Mouse (Mus musculus) neural tube, embryonic 13.5 days (tissue): ENCODE data around the gene Drc1. TPM values are rescaled to one million over a fixed set of nuclear protein-coding genes. Genes with fewer than 3 reads are reported as not detected.
A peak's percentile ranks its signal among the peaks of the same experiment; 100 is the strongest.

Source experiments
- ATAC-seq: fragments of 200-750 bp; cut with Nextera tagmentation; 2 replicates; pipeline ENCODE4 v1.8.0; 2017; ENCODE audit warnings: low read depth, mild to moderate bottlenecking, moderate TSS enrichment, moderate library complexity
- H3K27ac ChIP-seq: fragments of 300-500 bp; sonication (generic); replicated peaks from 2 replicates; pipeline ENCODE4 v1.5.1; 2015; ENCODE audit warnings: moderate library complexity, mild to moderate bottlenecking, inconsistent platforms
- H3K27me3 ChIP-seq: fragments of 300-500 bp; sonication (generic); 2 replicates; pipeline ENCODE4 v1.6.1; 2015; ENCODE audit warnings: mild to moderate bottlenecking, inconsistent platforms
- H3K36me3 ChIP-seq: fragments of 300-500 bp; sonication (generic); 2 replicates; pipeline ENCODE4 v1.6.1; 2015; ENCODE audit warnings: mild to moderate bottlenecking, inconsistent platforms
- H3K4me1 ChIP-seq: fragments of 300-500 bp; sonication (generic); replicated peaks from 2 replicates; pipeline ENCODE4 v1.6.1; 2015; ENCODE audit warnings: inconsistent platforms
- H3K4me2 ChIP-seq: fragments of 300-500 bp; sonication (generic); 2 replicates; pipeline ENCODE4 v1.6.1; 2015; ENCODE audit warnings: inconsistent platforms, mild to moderate bottlenecking, moderate library complexity
- H3K4me3 ChIP-seq: fragments of 300-500 bp; sonication (generic); 2 replicates; pipeline ENCODE4 v1.5.1; 2015; ENCODE audit warnings: mild to moderate bottlenecking, inconsistent platforms
- H3K9ac ChIP-seq: fragments of 300-500 bp; sonication (generic); 2 replicates; pipeline ENCODE4 v1.6.1; 2015; ENCODE audit warnings: moderate library complexity, mild to moderate bottlenecking, inconsistent platforms
- H3K9me3 ChIP-seq: fragments of 300-500 bp; sonication (generic); 2 replicates; pipeline ENCODE4 v1.6.1; 2016; ENCODE audit warnings: inconsistent platforms
- WGBS: fragments of 180-500 bp; shearing (Covaris S2); methylation state at CpG from one replicate; pipeline ENCODE4 v1.1.7; 2015; 5-methylcytosine and 5-hydroxymethylcytosine counted together
- polyA plus RNA-seq: library from polyadenylated mRNA; unstranded; fragments of >200 nt; fragmentation: Nextera tagmentation; extraction: Ambion mirVana; gene quantifications from 2 replicates; pipeline ENCODE4 v1.2.1, GENCODE M21; 2015

Gene Drc1
- 2.6 and 2.7 TPM in 2 replicates for polyA plus RNA-seq

DNA sequence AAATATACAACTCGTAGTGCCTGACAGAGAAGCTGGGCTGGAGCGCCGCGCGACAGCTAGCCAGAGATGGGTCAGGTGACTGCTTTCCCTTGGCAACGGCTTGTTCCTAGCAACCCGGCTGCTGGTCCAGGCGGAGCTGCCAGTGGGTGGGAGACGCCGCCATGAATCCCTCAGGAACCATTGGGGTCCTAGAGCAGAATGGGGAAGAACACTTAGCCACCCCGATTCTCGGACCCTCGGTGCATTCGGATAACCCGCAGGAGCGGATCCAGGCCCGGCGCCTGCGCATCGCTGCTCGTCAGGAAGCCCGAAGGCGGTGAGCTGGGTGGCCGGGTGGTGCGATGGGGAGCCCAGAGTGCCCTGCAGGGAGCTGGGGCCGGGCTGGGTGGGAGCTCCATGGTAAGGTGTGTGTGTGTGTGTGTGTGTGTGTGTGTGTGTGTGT lies at the start of gene Drc1:
Gene Drc1, plus strand, starts transcription at position 98 of the 442 bp plus-strand sequence.
- Histone ChIP-seq H3K36me3 (no peaks in the 10 kb centered on the region), H3K4me3 (peak within 1 kb of the TSS; percentile 49), H3K27me3 (no peaks in the 10 kb centered on the region), H3K4me1 (peaks cover 9% of the 10 kb centered on the region; the same call in 1 of the 2 replicates), H3K4me2 (peak within 1 kb of the TSS; percentile 65), H3K9ac (peak within 1 kb of the TSS; percentile 68), H3K9me3 (peaks cover 12% of the 10 kb centered on the region; the same call in 1 of the 2 replicates), H3K27ac (no peak within 1 kb of the TSS)
- peak; percentile 89 for ATAC-seq
- 2% methylated on average over 26 of the region's 26 CpGs for WGBS

DNA sequence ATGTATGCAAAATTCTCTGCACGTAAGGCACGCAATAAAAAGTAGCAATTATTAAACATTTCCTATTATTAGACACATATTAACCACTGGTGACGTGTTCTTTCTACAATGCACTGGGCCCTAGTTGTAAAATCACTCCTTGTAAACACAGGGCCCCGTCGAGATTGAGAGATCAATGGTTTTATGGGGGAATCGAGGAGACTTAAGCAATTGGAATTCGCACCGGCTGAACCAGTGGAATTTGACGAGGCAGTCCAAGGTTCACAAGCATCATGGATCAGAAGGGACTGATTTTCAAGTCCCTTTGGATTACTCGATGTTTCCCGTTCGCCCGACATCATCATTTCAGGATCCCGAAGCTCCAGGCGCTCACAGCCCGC lies 49.3 kb upstream of the Drc1 start:
- H3K4me1 ChIP-seq: peaks cover 37% of the 10 kb centered on the region
- H3K9me3 ChIP-seq: no peaks in the 10 kb centered on the region
- H3K27me3 ChIP-seq: no peaks in the 10 kb centered on the region
- no peak for ATAC-seq
- H3K36me3 ChIP-seq: peaks cover 6% of the 10 kb centered on the region; the same call in 1 of the 2 replicates
- H3K4me3 ChIP-seq: peak overlapping the region; percentile 87
- H3K9ac ChIP-seq: peak overlapping the region; percentile 80
- H3K4me2 ChIP-seq: peak overlapping the region; percentile 79
- peak overlapping the region; percentile 87 for H3K27ac ChIP-seq
- 38% methylated on average over 16 of the region's 16 CpGs for WGBS

DNA sequence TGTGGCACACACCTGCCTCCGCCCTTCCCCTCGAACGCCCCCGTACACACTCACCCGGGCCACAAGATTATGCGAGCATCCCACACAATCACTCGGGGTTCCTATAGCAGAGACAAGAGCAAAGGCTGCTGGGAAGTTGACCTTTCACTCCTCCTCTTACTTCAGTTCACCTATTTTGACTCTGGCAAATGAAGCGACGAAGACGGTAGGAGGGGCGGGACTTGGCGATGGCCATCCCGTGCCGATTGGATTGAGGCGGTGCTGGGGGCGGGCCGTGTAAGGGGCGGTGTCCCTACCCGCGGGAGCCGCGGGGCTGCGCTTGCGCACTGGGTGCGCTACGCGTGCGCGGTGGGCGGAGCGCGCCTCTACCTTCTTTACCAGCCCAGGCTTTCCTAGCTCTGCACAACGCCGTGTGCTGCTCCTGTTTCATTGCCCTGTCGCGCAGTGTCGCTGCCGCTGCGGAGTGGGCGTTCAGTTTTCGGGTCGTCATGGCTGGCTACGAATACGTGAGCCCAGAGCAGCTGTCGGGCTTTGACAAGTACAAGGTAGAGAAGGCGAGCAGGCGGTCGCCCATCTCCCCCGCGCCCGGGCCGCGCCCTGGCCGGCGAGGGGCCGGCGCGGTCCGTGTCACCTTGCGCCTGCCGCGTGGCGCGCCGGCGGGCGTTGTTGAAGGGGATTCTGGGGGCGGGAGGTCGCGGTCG lies 48.8 kb upstream of the Drc1 start, which contains the start of gene Selenoi:
Gene Selenoi, plus strand, starts transcription at position 311 of the 701 bp plus-strand sequence.
- Histone ChIP-seq H3K4me3 (peak within 1 kb of the TSS; percentile 87), H3K27me3 (no peaks in the 10 kb centered on the region), H3K9ac (peak within 1 kb of the TSS; percentile 88), H3K27ac (peak within 1 kb of the TSS; percentile 94), H3K4me1 (peaks cover 37% of the 10 kb centered on the region), H3K9me3 (no peaks in the 10 kb centered on the region), H3K4me2 (peak within 1 kb of the TSS; percentile 79), H3K36me3 (peaks cover 6% of the 10 kb centered on the region; the same call in 1 of the 2 replicates)
- ATAC-seq: peak; percentile 100
- 5% methylated on average over 71 of the region's 71 CpGs for WGBS

DNA sequence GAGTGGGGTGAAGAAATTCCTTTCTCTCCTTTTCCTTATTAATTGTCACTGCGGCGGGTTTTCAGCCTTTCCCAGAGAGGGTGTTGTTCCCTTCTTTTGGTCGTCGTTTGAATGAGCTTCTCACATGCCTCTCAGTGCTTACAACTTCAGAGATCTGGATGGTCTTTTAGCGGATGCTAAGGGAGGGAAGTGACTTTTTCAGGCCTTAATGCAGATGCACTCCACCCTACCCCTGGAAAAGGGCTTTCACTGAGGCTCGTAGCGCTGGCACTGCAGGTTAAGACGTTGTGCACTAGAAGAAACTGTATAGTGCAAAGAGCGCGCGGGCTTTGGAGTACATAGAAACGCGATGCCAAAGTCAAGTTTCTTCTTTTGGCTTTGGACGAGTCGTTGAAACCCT lies 48.1 kb upstream of the Drc1 start:
- WGBS: 1% methylated on average over 15 of the region's 15 CpGs
- H3K36me3 ChIP-seq: peaks cover 6% of the 10 kb centered on the region; the same call in 1 of the 2 replicates

DNA sequence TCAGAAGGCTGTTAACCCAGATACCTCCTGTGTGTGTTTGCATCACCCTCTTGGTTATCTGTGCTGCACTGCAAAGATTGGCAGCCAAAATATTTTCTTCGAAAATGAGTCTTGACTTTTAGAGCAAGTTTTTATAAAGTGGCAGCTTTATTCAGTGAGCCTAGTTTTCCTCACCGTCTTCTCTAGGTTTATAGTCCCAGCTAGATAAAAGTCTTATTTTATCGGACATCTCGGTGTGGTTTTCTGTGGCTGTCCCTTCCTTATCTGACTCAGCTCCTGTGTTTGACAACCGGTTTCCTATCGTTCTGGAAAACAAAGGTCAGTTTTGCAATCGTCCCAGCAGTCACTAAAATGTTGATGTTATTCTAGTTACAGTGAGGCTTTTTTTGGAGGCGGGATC lies 47.2 kb upstream of the Drc1 start:
- no peaks in the 10 kb centered on the region for H3K9me3 ChIP-seq
- H3K9ac ChIP-seq: peak overlapping the region; percentile 88
- H3K36me3 ChIP-seq: peaks cover 6% of the 10 kb centered on the region; the same call in 1 of the 2 replicates
- H3K4me2 ChIP-seq: peak overlapping the region; percentile 79
- no peak overlapping the region for H3K27ac ChIP-seq
- H3K4me3 ChIP-seq: peak overlapping the region; percentile 87
- peaks cover 37% of the 10 kb centered on the region for H3K4me1 ChIP-seq
- H3K27me3 ChIP-seq: no peaks in the 10 kb centered on the region
- 66% methylated on average over 8 of the region's 8 CpGs for WGBS
- ATAC-seq: no peak

More for the DNA sequence above, 48.1 kb upstream of the Drc1 start:
- no peaks in the 10 kb centered on the region for H3K9me3 ChIP-seq
- H3K4me3 ChIP-seq: peak overlapping the region; percentile 87
- ATAC-seq: no peak
- peak overlapping the region; percentile 94 for H3K27ac ChIP-seq
- H3K27me3 ChIP-seq: no peaks in the 10 kb centered on the region
- peak overlapping the region; percentile 88 for H3K9ac ChIP-seq
- peak overlapping the region; percentile 79 for H3K4me2 ChIP-seq
- H3K4me1 ChIP-seq: peaks cover 37% of the 10 kb centered on the region

DNA sequence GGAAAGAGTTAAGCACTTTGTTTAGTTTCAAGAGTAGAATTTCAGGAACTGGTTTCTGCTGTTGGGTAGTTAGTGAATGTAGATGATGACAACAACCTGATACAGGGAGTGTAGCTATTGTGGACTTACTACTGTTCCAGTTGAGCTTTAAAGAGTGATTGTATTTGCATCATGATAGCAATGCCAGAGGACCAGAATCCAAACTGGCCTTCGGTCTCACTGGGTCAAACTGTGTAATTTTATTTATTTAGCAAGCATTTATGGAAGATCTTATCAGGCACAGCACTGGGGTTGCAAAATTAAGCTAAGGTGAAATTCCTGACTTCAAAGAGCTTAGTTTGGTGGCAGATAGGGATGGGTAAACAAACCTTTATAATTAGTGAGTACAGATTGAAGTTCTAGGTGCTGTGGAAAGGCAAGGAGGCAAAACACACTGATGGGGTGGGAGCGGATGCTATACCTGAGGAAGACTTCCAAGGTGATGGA lies 45.5 kb upstream of the Drc1 start:
- Histone ChIP-seq H3K27me3 (no peaks in the 10 kb centered on the region), H3K4me3 (no peak overlapping the region), H3K4me2 (no peak overlapping the region), H3K36me3 (no peaks in the 10 kb centered on the region), H3K4me1 (peaks cover 37% of the 10 kb centered on the region), H3K9ac (no peak overlapping the region), H3K9me3 (no peaks in the 10 kb centered on the region), H3K27ac (no peak overlapping the region)
- no peak for ATAC-seq
- 93% methylated on average over 2 of the region's 2 CpGs for WGBS

DNA sequence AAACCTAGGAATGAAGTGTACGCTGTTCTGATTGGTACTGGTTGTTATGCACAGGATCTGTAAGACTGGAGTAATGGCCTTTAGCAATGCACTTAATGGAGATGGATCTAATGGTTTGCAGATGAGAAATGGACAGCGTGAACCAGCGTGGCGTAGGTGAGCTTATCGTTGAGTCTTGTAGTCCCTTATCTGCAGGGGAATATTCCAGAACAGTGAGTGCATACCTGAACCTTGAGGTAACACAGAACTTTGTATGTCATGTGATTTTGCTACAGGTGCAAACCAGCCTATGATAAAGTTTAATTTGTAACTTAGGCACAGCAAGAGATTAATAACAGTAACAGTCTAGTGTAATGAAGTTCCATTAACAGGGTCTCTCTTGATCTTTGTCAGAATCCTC lies 42.7 kb upstream of the Drc1 start:
- WGBS: 94% methylated on average over 5 of the region's 5 CpGs
- no peaks in the 10 kb centered on the region for H3K36me3 ChIP-seq
- H3K9ac ChIP-seq: no peak overlapping the region
- H3K4me2 ChIP-seq: no peak overlapping the region
- H3K27ac ChIP-seq: no peak overlapping the region
- peaks cover 38% of the 10 kb centered on the region for H3K4me1 ChIP-seq
- no peak for ATAC-seq
- no peak overlapping the region for H3K4me3 ChIP-seq
- H3K9me3 ChIP-seq: no peaks in the 10 kb centered on the region
- H3K27me3 ChIP-seq: no peaks in the 10 kb centered on the region

DNA sequence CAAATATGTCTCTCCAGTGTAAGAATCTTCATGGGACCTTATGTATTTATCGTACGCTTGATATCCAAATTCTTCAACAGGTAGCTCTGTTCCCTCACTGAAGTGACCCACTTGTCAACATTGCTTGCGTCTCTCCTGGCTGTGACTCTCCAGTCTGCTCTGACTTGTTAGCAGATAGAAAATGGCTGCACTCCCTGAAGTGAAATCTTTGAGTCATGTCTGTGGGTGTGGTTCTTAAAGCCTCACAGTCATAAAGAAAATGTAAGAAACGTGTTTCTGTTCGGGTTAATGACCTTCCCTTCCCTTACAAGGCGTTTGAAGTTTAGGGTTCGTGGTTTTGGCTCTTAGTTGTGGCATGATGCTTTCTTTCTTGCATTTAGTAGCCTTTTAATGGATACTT lies 40.6 kb upstream of the Drc1 start:
- Histone ChIP-seq H3K27ac (no peak overlapping the region), H3K4me2 (no peak overlapping the region), H3K36me3 (no peaks in the 10 kb centered on the region), H3K9me3 (no peaks in the 10 kb centered on the region), H3K27me3 (no peaks in the 10 kb centered on the region), H3K4me1 (peaks cover 34% of the 10 kb centered on the region), H3K9ac (no peak overlapping the region), H3K4me3 (no peak overlapping the region)
- no peak for ATAC-seq
- WGBS: 89% methylated on average over 7 of the region's 7 CpGs

DNA sequence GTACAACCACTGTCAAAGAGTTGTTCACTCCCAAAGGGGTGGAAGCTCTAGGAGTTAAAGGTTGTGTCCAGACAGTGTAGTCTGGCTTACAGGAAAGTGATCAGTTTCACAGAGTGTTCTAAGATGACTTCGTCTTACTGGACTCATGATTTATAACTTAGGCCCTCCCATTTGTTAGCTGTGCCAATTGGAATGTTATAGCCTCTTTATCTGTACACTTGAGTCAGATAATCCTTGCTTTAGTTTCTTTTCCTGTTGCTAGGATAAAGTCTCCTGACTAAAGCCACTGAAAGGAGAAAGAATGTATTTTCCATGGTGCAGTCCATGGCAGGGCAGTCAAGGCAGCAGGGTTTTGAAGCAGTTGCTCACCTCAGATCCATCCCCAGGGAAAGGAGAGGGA lies 38.8 kb upstream of the Drc1 start:
- Histone ChIP-seq H3K9ac (no peak overlapping the region), H3K4me3 (no peak overlapping the region), H3K27ac (0 out of 2 replicates have a peak overlapping the region, but pooled peaks have one; percentile 33), H3K27me3 (no peaks in the 10 kb centered on the region), H3K9me3 (no peaks in the 10 kb centered on the region), H3K4me1 (peaks cover 27% of the 10 kb centered on the region), H3K4me2 (no peak overlapping the region), H3K36me3 (no peaks in the 10 kb centered on the region)
- ATAC-seq: no peak
- WGBS: 29% methylated on average over 1 of the region's 1 CpGs

DNA sequence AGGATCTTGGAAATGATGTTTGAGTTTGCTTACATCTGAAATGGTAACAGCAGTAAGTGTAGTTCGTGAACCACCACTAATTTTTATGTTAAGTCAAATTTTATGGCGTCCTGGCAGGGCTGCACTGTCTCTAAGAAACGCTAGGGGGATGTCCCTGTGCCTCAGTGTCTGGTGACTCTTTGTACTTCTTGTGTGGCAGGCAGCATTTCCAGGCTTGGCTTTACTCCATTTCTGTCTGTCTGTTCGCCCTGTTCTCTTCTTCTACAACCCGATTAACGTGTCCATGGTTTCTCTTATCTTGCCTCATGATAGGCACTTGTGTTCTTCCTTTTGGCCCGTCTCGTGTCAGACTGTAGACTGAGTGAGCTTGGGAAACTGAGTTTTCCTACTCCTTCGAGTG lies 37.4 kb upstream of the Drc1 start:
- peak; percentile 32; the same call in 1 of the 2 replicates for ATAC-seq
- H3K4me2 ChIP-seq: no peak overlapping the region
- 65% methylated on average over 9 of the region's 9 CpGs for WGBS
- no peaks in the 10 kb centered on the region for H3K27me3 ChIP-seq
- peak overlapping the region; percentile 56; the same call in 1 of the 2 replicates for H3K27ac ChIP-seq
- H3K9me3 ChIP-seq: no peaks in the 10 kb centered on the region
- no peak overlapping the region for H3K4me3 ChIP-seq
- H3K36me3 ChIP-seq: peaks cover 1% of the 10 kb centered on the region; the same call in 1 of the 2 replicates
- no peak overlapping the region for H3K9ac ChIP-seq
- peaks cover 27% of the 10 kb centered on the region for H3K4me1 ChIP-seq

DNA sequence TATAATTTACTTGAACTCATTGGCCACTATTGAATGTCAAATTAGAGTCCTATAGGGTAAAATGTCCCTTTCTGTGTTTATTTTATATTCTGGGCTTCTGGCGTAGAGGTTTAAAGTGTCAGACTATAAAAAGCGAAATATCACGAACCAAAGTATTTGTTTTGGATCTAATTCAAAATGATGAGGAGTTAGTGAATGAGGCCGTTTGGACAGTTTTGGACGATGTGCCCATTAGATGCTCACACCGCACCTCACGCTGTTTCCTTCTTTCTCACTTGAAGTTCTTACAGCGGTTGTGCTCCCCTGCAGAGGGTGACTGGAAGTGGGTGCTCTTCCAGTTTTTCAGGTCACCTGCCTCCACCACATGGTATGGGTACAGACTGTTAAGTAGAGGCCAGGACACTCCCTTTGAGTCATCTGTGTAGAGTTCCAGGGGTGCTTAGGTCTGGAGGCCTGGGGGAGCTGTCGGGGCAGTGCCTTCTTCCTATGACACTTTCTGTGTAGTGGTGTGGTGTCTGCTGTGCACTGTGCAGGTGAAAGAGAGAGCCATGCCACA lies 35.2 kb upstream of the Drc1 start:
- Histone ChIP-seq H3K9ac (no peak overlapping the region), H3K4me3 (no peak overlapping the region), H3K27ac (no peak overlapping the region), H3K9me3 (no peaks in the 10 kb centered on the region), H3K27me3 (no peaks in the 10 kb centered on the region), H3K4me1 (peaks cover 27% of the 10 kb centered on the region), H3K36me3 (peaks cover 12% of the 10 kb centered on the region; the same call in 1 of the 2 replicates), H3K4me2 (no peak overlapping the region)
- ATAC-seq: no peak
- WGBS: 92% methylated on average over 9 of the region's 9 CpGs

DNA sequence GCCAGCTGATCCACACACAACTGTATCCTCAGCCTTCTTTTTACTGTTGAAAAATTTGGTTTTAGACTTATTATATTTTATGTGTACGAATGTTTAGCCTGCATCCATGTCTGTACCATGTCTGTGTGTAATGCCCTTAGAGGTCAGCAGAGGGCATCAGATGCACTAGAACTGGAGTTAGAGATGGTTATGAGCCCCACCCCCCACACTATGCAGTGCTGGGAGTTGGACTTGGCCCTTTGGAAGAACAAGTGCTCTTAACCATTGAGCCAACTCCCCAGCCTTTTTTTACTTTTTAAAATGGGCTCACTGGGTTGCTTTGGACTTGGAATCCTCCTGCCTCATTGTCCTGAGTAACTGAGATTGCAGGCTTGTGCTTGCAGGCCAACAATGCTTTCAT lies 33.5 kb upstream of the Drc1 start:
- Histone ChIP-seq H3K27me3 (no peaks in the 10 kb centered on the region), H3K4me3 (no peak overlapping the region), H3K9ac (no peak overlapping the region), H3K36me3 (peaks cover 20% of the 10 kb centered on the region; the same call in 1 of the 2 replicates), H3K27ac (no peak overlapping the region), H3K4me2 (no peak overlapping the region), H3K4me1 (peaks cover 18% of the 10 kb centered on the region), H3K9me3 (no peaks in the 10 kb centered on the region)
- WGBS: 97% methylated on average over 1 of the region's 1 CpGs
- ATAC-seq: no peak
